Mouse (Mus musculus): ENCODE measurements at regions not wholly inside any gene's neighbourhood (a gene's known extent, or its start where the extent isn't known, plus 50 kb on each side); places are given as distances from the start of the nearest gene placed in this dataset.

DNA sequence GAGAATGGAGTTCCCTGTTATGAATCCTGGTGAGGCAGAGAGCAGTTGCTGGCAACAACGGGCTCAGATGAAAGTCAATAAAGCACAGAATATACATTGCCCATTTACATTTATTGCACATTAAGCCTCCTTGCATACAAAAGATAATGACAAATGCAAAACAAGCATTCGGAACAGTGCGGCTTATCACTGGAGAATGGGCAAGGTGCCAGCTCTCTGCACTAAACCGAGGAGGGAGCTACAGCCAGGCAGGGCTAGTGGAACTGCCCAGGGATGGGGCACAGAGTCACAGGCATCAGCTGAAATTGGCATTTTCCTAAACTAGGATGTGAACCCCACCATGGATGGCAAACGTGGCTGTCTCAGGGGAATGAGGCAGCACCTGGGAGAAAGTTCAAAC lies 2514.8 kb upstream of the 5930422O12Rik start:
- no peak for TF ChIP-seq EP300 (optimal IDR thresholded peaks at IDR 0.05)
- TF ChIP-seq CTCF (IDR thresholded peaks at IDR 0.05; ENCODE audit: low read depth), result no peak

All from stomach, postnatal 0 days (tissue).